Mouse (Mus musculus): Measurements from ENCODE around the gene Rnf166.

- TF ChIP-seq CTCF (IDR thresholded peaks at IDR 0.05; ENCODE audit: low read depth, low read length) (no peak), POLR2A (IDR thresholded peaks at IDR 0.05; ENCODE audit: insufficient read depth, low read length) (no peak), EP300 (IDR thresholded peaks at IDR 0.05; ENCODE audit: insufficient read depth, low read depth, low read length) (no peak)
These were observed 39.2 kb downstream of the Rnf166 start for GRCm38 (mm10) chr8:122436586-122437125.
